Mouse (Mus musculus) MEL (cell line): ENCODE measurements around the gene Map1lc3a.

Source experiments
- CHD2 ChIP-seq: IDR thresholded peaks from 2 replicates; pipeline ENCODE4 v1.6.1; 2011; ENCODE audit warnings: low read length, improper control_type of control experiment
- CTCF ChIP-seq, 3 experiments: IDR thresholded peaks in 2 of 3; conservative IDR thresholded peaks in 1 of 3; 2 replicates each; pipeline ENCODE4 v1.5.1; 2011 to 2012; ENCODE audit warnings: low read length in 3 of 3, low read depth in 2 of 3, mild to moderate bottlenecking in 2 of 3, improper control_type of control experiment in 1 of 3, inconsistent platforms in 1 of 3, mixed read lengths in 1 of 3, moderate library complexity in 1 of 3; ENCODE audit not compliant: control insufficient read depth in 1 of 3, insufficient read depth in 1 of 3, poor library complexity in 1 of 3, severe bottlenecking in 1 of 3
- ELF1 ChIP-seq: IDR thresholded peaks from 2 replicates; pipeline ENCODE4 v1.6.1; 2014; ENCODE audit warnings: low read depth, mild to moderate bottlenecking, inconsistent platforms, low read length, improper control_type of control experiment, moderate library complexity
- MAFK ChIP-seq: IDR thresholded peaks from 2 replicates; pipeline ENCODE4 v1.6.1; 2011; ENCODE audit warnings: low read depth, mild to moderate bottlenecking, low read length, improper control_type of control experiment, borderline replicate concordance
- MXI1 ChIP-seq: IDR thresholded peaks from 2 replicates; pipeline ENCODE4 v1.6.1; 2011; ENCODE audit warnings: mild to moderate bottlenecking, low read depth, low read length, improper control_type of control experiment
- NRF1 ChIP-seq: IDR thresholded peaks from 2 replicates; pipeline ENCODE4 v1.6.1; 2014; ENCODE audit warnings: low read depth, mild to moderate bottlenecking, inconsistent platforms, low read length, improper control_type of control experiment, moderate library complexity; ENCODE audit not compliant: poor library complexity, insufficient read depth, severe bottlenecking
- POLR2A ChIP-seq, 2 experiments: IDR thresholded peaks; 2 replicates each; pipeline ENCODE4 v1.6.1; 2011 to 2012; ENCODE audit warnings: low read length in 2 of 2, mild to moderate bottlenecking in 2 of 2, control low read depth in 1 of 2, improper control_type of control experiment in 1 of 2, low read depth in 1 of 2, moderate library complexity in 1 of 2; ENCODE audit not compliant: control insufficient read depth in 1 of 2, insufficient read depth in 1 of 2, poor library complexity in 1 of 2
- RAD21 ChIP-seq: IDR thresholded peaks from 2 replicates; pipeline ENCODE4 v1.6.1; 2011; ENCODE audit warnings: mild to moderate bottlenecking, low read depth, low read length, improper control_type of control experiment
- SMC3 ChIP-seq: IDR thresholded peaks from 2 replicates; pipeline ENCODE4 v1.6.1; 2011; ENCODE audit warnings: low read depth, low read length, improper control_type of control experiment
- ZC3H11A ChIP-seq: IDR thresholded peaks from 2 replicates; pipeline ENCODE4 v1.6.1; 2012; ENCODE audit warnings: low read depth, mild to moderate bottlenecking, inconsistent platforms, low read length, improper control_type of control experiment

- TF ChIP-seq CHD2 (no peak), POLR2A (IDR thresholded peaks at IDR 0.05; ENCODE audit: control insufficient read depth in 1 of 2, insufficient read depth in 1 of 2, low read depth in 1 of 2, low read length in 2 of 2, poor library complexity in 1 of 2) (no peak), ZC3H11A (no peak), RAD21 (no peak), NRF1 (no peak), ELF1 (no peak), MAFK (no peak), SMC3 (no peak), CTCF (IDR thresholded peaks at IDR 0.05 in 2 of 3, conservative IDR thresholded peaks at IDR 0.05 in 1 of 3; ENCODE audit: control insufficient read depth in 1 of 3, insufficient read depth in 1 of 3, low read depth in 2 of 3, low read length in 3 of 3, poor library complexity in 1 of 3, severe bottlenecking in 1 of 3) (no peak), MXI1 (no peak)
These were observed 2.3 kb downstream of the Map1lc3a start for GRCm38 (mm10) chr2:155278361-155278760.
